Mouse (Mus musculus) megakaryocyte, embryonic 14.5 days (primary cell): ENCODE measurements around the gene Etfb. TPM values are rescaled to one million over a fixed set of nuclear protein-coding genes. Genes with fewer than 3 reads are reported as not detected.
"Not testable (repeated sequence)": the region's sequence is repeated elsewhere in the genome, so short reads cannot be mapped to it uniquely, and the experiment has no call there.

Source experiments
- H3K27me3 ChIP-seq: replicated peaks from 2 replicates; pipeline ENCODE3; 2012; ENCODE audit warnings: inconsistent platforms
- H3K36me3 ChIP-seq: replicated peaks from 2 replicates; pipeline ENCODE3; 2012; ENCODE audit warnings: low read length, inconsistent platforms, mixed read lengths
- H3K4me1 ChIP-seq: 2 replicates; pipeline ENCODE4 v1.6.1; 2012; ENCODE audit warnings: inconsistent platforms
- H3K4me3 ChIP-seq: replicated peaks from 2 replicates; pipeline ENCODE3; 2012; ENCODE audit warnings: moderate library complexity, mild to moderate bottlenecking, inconsistent platforms
- H3K9me3 ChIP-seq: 2 replicates; pipeline ENCODE4 v1.6.1; 2012; ENCODE audit warnings: inconsistent platforms
- FLI1 ChIP-seq: IDR thresholded peaks from 2 replicates; pipeline ENCODE4 v1.6.1; 2012; ENCODE audit warnings: low read length, inconsistent platforms, mixed read lengths
- GATA1 ChIP-seq: IDR thresholded peaks from 3 replicates; pipeline ENCODE4 v1.6.1; 2012; ENCODE audit warnings: mixed read lengths, low read length, inconsistent platforms, borderline replicate concordance
- polyA plus RNA-seq: library from polyadenylated mRNA; stranded (reverse); fragments of >175 nt; gene quantifications from 2 replicates; pipeline ENCODE4 v1.2.3, GENCODE M21; 2012; ENCODE audit warnings: low replicate concordance; ENCODE audit not compliant: insufficient read depth

Gene Etfb
- 68.1 and 368 TPM in 2 replicates for polyA plus RNA-seq

DNA sequence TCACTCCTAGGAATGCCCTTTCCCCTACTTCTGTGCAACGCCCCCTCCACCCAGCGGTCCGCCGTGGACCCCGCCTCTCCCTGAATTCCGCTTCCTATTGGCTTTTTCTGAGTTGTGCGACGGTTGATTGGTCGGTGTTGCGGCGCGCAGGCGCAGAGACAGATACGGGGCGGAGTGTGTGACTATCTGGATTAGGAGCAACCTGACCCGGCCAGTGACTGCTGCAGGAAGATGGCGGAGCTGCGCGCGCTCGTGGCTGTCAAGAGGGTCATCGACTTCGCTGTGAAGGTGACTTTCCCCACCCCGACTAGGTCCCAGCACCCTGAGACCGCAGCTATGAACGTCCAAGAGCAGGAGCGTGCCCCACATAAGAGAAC, at the start of gene Etfb, which contains the start of gene Gm45233:
Gene Etfb (plus strand): TSS at position 167 of the 377 bp plus-strand sequence.
Gene Gm45233 (plus strand): TSS at position 212 of the 377 bp plus-strand sequence.
- Histone ChIP-seq H3K36me3 (peaks cover 33% of the 10 kb centered on the region), H3K4me3 (peak within 1 kb of the TSS; percentile 92), H3K27me3 (no peaks in the 10 kb centered on the region), H3K9me3 (no peaks in the 10 kb centered on the region), H3K4me1 (peaks cover 92% of the 10 kb centered on the region)
- TF ChIP-seq GATA1 (0 out of 3 replicates have a peak, but pooled peaks have one; percentile 32), FLI1 (no peak)

DNA sequence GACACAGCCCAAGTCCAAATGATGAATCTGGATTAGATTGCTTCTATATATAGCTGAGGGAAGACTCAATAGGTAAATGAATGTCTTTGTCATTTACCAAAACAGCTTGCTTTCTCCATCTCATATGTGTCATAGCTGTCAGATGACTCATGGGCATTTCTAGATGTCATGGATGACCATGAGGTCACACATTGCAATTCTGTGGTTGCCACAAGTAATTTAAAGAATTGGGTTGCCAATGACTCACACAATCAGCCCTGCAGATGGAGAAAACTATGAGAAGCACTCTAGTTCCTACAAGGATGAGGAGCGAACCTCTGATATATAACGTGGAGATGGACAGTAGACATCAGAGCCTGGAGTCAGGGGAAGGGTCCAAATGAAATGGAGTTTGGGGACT, 44.4 kb upstream of the Etfb start:
- peaks cover 14% of the 10 kb centered on the region; the same call in 1 of the 2 replicates for H3K4me1 ChIP-seq
- TF ChIP-seq FLI1 (no peak), GATA1 (no peak)
- H3K36me3 ChIP-seq: no peaks in the 10 kb centered on the region

DNA sequence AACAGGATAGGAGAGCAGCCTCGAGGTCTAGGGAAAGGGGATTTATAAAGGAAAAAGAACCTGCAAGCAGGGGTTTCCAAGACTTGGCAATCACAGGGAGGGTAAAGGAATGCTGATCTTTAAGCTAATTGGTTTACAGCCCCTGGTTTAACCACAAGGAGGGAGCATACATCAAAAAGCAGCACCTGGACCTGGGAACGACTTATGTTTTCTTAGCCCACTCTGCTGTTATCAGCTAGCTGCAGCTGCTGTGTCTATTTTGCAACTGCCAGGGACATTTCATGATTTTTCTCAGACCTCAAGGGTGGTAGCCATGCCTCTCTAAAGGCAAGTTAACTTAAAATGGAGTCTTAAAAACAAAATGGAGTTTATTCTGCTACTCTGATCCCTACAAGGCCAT, 41.2 kb upstream of the Etfb start:
- Histone ChIP-seq H3K27me3 (no peaks in the 10 kb centered on the region), H3K4me3 (no peak overlapping the region), H3K36me3 (no peaks in the 10 kb centered on the region), H3K9me3 (no peaks in the 10 kb centered on the region; the same call in 1 of the 2 replicates), H3K4me1 (peaks cover 13% of the 10 kb centered on the region)
- TF ChIP-seq FLI1 (no peak), GATA1 (no peak)

More for the DNA sequence above, 44.4 kb upstream of the Etfb start:
- Histone ChIP-seq H3K27me3 (peaks cover 2% of the 10 kb centered on the region), H3K4me3 (no peak overlapping the region), H3K9me3 (no peaks in the 10 kb centered on the region; the same call in 1 of the 2 replicates)

DNA sequence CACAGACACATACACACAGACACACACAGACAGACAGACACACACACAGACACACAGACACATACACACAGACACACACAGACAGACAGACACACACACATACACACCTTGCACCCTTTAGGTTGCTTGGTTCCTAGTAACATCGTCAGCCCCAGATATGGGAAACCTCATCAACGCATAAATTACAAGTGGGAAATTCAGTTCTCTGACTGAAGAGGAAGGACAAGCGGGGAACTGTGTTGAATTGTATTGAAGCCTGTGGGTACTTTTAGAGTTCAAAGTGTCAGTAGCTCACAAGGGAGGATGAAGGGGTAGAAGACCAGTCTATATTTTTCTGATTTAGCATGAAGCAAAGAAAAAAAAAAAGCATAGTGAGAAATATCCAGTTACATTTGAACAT, 36.3 kb upstream of the Etfb start:
- H3K27me3 ChIP-seq: peaks cover 15% of the 10 kb centered on the region
- H3K4me1 ChIP-seq: peaks cover 36% of the 10 kb centered on the region
- TF ChIP-seq GATA1 (no peak), FLI1 (no peak)
- no peaks in the 10 kb centered on the region; the same call in 1 of the 2 replicates for H3K9me3 ChIP-seq
- H3K4me3 ChIP-seq: no peak overlapping the region
- no peaks in the 10 kb centered on the region for H3K36me3 ChIP-seq

DNA sequence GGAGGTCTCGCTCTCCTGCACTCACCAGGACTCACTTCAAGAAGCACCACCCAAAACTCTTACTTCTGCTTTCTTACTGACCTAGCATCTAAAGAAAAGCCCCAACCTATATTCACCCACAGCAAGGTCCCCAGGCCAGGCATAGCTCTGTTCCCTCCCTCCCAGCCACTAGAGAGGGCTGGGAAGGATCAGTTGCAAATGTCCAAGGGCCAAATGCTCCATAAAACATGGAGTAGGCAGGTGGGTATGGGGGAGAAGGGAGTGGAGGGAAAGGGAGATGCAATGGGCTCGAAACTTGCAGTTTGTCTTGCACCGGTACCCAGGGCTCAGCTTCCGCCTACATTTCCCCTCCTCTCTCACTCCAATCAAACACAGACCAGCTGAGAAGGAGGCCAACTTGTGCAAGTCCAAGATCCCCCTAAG, 35.7 kb upstream of the Etfb start, which contains the start of gene Siglecg:
Gene Siglecg (plus strand): TSS at position 74 of the 423 bp plus-strand sequence.
- Histone ChIP-seq H3K4me1 (peaks cover 36% of the 10 kb centered on the region), H3K9me3 (no peaks in the 10 kb centered on the region; the same call in 1 of the 2 replicates), H3K27me3 (peaks cover 15% of the 10 kb centered on the region), H3K36me3 (no peaks in the 10 kb centered on the region), H3K4me3 (peak within 1 kb of the TSS; percentile 64)
- TF ChIP-seq GATA1: no peak
- TF ChIP-seq FLI1: no peak

DNA sequence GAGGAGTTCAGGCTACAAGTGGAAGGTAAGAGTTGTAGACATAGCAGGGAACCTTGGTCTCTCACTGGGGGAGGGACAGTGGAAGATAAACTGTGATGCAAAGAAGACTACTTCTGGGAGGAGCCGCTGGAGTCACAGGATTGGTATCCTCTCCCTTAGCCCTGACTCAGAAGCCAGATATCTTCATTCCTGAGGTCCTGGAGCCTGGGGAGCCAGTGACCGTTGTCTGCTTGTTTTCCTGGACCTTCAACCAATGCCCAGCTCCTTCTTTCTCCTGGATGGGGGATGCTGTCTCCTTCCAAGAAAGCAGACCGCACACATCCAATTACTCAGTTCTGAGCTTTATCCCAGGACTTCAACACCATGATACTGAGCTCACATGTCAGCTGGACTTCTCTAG, 34.8 kb upstream of the Etfb start:
- Histone ChIP-seq H3K9me3 (no peaks in the 10 kb centered on the region; the same call in 1 of the 2 replicates), H3K36me3 (no peaks in the 10 kb centered on the region), H3K27me3 (peaks cover 15% of the 10 kb centered on the region), H3K4me1 (peaks cover 43% of the 10 kb centered on the region), H3K4me3 (no peak overlapping the region)
- no peak for TF ChIP-seq FLI1
- no peak for TF ChIP-seq GATA1

DNA sequence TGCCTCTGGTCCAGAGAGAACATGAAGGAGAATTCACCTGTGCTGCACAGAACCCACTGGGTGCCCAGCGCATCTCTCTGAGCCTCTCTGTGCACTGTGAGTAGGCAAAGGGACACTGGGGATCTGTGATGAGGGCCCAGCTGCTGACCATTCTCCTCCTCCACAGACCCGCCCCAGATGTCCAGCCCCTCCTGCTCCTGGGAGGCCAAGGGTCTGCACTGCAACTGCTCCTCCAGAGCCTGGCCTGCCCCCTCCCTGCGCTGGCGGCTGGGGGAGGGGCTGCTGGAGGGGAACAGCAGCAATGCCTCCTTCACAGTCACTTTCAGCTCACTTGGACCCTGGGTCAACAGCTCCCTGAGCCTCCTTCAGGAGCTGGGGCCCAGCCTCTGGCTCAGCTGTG, 32.2 kb upstream of the Etfb start:
- H3K36me3 ChIP-seq, H3K4me3 ChIP-seq, H3K9me3 ChIP-seq: not testable (repeated sequence)
- Histone ChIP-seq H3K4me1 (peaks cover 55% of the 10 kb centered on the region), H3K27me3 (peaks cover 15% of the 10 kb centered on the region)

DNA sequence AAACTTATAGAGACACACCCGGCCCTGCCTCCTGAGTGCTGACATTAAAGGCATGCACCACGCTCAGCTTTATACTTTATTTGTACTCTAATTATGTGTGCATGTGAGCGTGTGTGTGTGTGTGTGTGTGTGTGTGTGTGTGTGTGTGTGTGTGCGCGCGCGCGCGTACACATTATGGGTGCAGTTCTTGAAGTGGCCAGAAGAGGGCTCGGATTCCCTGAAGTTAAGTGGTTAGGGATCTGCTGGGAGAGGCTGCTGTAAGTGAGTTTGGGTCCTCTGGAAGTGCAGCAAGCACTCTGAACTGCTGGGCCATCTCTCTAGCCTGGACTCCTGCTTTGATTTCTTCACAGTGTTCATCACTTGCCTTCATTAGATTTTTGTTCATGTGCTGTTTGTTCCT, 26.6 kb upstream of the Etfb start:
- Histone ChIP-seq H3K9me3 (peaks cover 8% of the 10 kb centered on the region), H3K4me1 (peaks cover 31% of the 10 kb centered on the region), H3K27me3 (no peaks in the 10 kb centered on the region), H3K36me3 (no peaks in the 10 kb centered on the region), H3K4me3 (no peak overlapping the region)
- TF ChIP-seq FLI1 (no peak), GATA1 (no peak)

DNA sequence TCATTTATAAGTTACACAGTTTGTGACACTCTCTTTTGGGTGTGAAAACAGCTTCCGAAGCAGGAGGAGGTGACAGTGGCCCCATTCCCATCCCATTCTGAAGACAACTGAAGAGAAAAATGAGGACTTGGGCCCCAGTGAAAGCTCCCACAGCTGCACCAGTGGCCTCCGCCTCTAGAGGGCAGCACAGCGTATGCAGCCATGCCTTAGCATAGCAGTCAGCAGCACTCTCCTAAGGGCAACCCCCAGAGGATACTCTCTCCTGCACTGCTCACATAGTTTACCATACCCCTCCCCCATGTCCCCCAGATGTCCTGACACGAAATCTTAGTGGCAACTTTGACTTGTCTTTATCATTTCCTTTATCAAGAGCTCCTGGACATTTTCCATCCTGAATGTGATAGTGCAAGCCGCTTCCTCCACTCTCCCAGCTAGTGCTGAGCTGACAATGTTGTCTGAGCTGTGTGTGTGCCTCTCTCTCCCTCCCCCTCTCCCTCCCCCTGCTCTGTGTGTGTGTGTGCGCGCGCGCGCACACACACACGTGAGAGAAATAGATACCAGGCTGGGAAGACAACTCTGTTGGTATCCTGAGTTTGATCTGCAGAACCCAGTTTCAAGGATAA, 20.8 kb upstream of the Etfb start:
- no peak for TF ChIP-seq GATA1
- TF ChIP-seq FLI1: no peak
- H3K36me3 ChIP-seq: no peaks in the 10 kb centered on the region
- H3K4me3 ChIP-seq: peak overlapping the region; percentile 77
- no peaks in the 10 kb centered on the region for H3K9me3 ChIP-seq
- H3K27me3 ChIP-seq: no peaks in the 10 kb centered on the region
- H3K4me1 ChIP-seq: peaks cover 37% of the 10 kb centered on the region

DNA sequence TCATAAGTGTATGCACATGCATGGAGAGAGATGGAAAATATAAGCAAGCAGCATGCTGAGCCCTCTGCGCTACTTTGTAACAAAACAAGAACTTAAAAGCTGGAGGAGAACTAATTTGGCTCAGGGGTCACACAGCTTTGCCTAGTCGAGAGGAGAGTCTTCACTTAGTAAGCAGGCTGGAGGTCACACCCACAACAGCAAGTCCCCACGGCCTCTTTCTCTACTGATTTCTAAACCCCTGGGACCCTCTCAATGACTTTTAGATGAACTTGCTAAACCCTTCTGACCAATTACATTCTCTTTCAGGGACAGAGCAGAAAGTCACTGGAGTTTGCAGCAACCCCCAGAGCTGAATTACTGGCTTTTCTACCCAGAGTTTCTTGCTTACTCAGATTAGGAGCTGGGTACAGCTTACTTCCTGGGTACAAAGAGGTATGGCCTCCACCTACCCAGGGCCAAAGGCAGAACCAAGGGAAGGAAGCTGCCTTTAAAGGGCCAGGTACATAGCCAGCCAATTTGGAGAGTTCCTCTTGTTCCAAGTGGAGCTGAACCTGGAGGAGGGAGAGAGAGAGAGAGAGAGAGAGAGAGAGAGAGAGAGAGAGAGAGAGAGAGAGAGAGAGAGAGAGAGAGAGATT, 19.8 kb upstream of the Etfb start:
- Histone ChIP-seq H3K4me1 (peaks cover 46% of the 10 kb centered on the region), H3K36me3 (no peaks in the 10 kb centered on the region), H3K4me3 (no peak overlapping the region), H3K9me3 (no peaks in the 10 kb centered on the region), H3K27me3 (no peaks in the 10 kb centered on the region)
- TF ChIP-seq GATA1 (no peak), FLI1 (no peak)
